Mouse (Mus musculus): ENCODE data around the gene Sestd1.

DNA sequence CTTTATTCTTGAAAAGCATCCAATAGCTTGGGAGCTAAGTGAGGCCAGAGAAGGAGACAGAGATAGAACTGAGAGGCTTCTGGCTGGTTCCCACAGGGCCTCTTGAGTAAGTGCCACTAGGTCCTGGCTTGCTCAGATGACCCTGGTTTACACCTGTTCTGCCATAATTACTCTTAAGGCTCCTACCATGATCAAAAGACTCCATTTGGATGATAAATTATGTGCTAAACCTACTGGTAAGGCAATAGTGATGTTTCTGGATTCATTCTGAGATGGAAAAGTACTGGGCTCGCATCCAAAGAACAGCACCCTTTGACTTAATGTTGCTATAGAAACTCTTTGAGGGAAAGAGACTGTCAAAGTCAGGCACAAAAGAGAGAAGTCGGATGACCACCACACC lies 106.1 kb downstream of the Sestd1 start:
- TF ChIP-seq POLR2A (IDR thresholded peaks at IDR 0.05; ENCODE audit: borderline replicate concordance, extremely low read depth, low read depth, low read length) (no peak), CTCF (IDR thresholded peaks at IDR 0.05; ENCODE audit: insufficient read depth, low read length) (no peak)

Data from lung, adult 2 months (tissue).